In the genomic region with DNA sequence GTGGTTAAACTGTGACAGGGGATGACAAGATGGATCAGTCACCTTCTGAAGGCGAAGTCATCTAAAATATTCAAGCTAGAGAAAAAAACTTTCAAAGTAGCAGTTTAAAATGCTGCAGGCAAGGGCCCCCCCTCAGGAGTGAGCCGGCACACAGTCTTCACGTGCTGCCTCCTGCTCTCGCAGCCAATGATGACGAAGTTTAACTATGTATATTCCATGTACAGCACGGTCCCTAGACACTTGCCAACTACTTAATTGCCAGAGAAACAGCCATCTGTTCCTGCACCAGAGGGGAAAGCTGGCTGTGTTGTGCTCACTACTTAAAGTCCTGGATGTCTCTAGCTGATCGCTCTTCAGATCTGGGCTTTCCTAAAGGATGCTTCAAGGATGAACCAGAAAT, we compare ENCODE assay signal across 13 mouse cellular contexts. TPM values are rescaled to one million over a fixed set of nuclear protein-coding genes. Genes with fewer than 3 reads are reported as not detected.
DNase-seq lines count a peak whose midpoint lies in the region; ATAC-seq and TF ChIP-seq lines count a peak whose summit lies in the region.
"Had no signal": no experiment of that assay in that cellular context is flagged by ENCODE, and none has a peak within 500 bp of the region (broad histone marks: within the 10 kb centered on the region; RNA-seq: fewer than 3 reads in every experiment).

No protein-coding gene starts in this region.

- no peaks in the 10 kb centered on the region for H3K36me3 ChIP-seq in embryonic facial prominence, embryonic 14.5 days (ENCODE audit: control insufficient read depth, insufficient read depth, low read length)
- no peaks in the 10 kb centered on the region for H3K36me3 ChIP-seq in embryonic facial prominence, embryonic 10.5 days (replicated peaks)
- H3K36me3 ChIP-seq in limb, embryonic 14.5 days (ENCODE audit: control insufficient read depth, insufficient read depth, low read length): no peaks in the 10 kb centered on the region
- H3K36me3 ChIP-seq in limb, embryonic 10.5 days: no peaks in the 10 kb centered on the region
- H3K36me3 ChIP-seq in forebrain, embryonic 16.5 days (ENCODE audit: control insufficient read depth, insufficient read depth): no peaks in the 10 kb centered on the region
- no peaks in the 10 kb centered on the region for H3K36me3 ChIP-seq in kidney, embryonic 14.5 days (ENCODE audit: control insufficient read depth, insufficient read depth, low read length)
- H3K36me3 ChIP-seq: intestine, embryonic 15.5 days had no signal

- H3K27ac ChIP-seq in embryonic facial prominence, embryonic 14.5 days (replicated peaks; ENCODE audit: low read depth, low read length): no peak overlapping the region
- no peak overlapping the region for H3K27ac ChIP-seq in embryonic facial prominence, embryonic 10.5 days (replicated peaks)
- no peak overlapping the region for H3K27ac ChIP-seq in limb, embryonic 14.5 days (replicated peaks; ENCODE audit: low read depth, low read length)
- no peak overlapping the region for H3K27ac ChIP-seq in limb, embryonic 10.5 days
- H3K27ac ChIP-seq in forebrain, embryonic 16.5 days (ENCODE audit: low read length): peak overlapping the region; percentile 80
- H3K27ac ChIP-seq in kidney, embryonic 14.5 days (ENCODE audit: low read depth, low read length): no peak overlapping the region
- H3K27ac ChIP-seq: intestine, embryonic 15.5 days had no signal

- H3K9ac ChIP-seq in embryonic facial prominence, embryonic 14.5 days (ENCODE audit: low read depth, low read length): no peak overlapping the region
- no peak overlapping the region for H3K9ac ChIP-seq in limb, embryonic 14.5 days (ENCODE audit: low read depth, low read length, severe bottlenecking)
- H3K9ac ChIP-seq in forebrain, embryonic 16.5 days (replicated peaks; ENCODE audit: low read depth, low read length): no peak overlapping the region
- H3K9ac ChIP-seq in kidney, embryonic 14.5 days (ENCODE audit: low read depth, low read length): no peak overlapping the region
- H3K9ac ChIP-seq: intestine, embryonic 15.5 days had no signal

- H3K27me3 ChIP-seq in embryonic facial prominence, embryonic 14.5 days (replicated peaks; ENCODE audit: control insufficient read depth, insufficient read depth, low read length): no peaks in the 10 kb centered on the region
- 0 out of 2 replicates have a peak, but pooled peaks cover 3% of the 10 kb centered on the region for H3K27me3 ChIP-seq in embryonic facial prominence, embryonic 10.5 days (replicated peaks; ENCODE audit: low read depth, poor library complexity, severe bottlenecking)
- H3K27me3 ChIP-seq in limb, embryonic 14.5 days (ENCODE audit: control insufficient read depth, insufficient read depth, low read length): no peaks in the 10 kb centered on the region
- no peaks in the 10 kb centered on the region for H3K27me3 ChIP-seq in limb, embryonic 10.5 days (ENCODE audit: low read depth, poor library complexity, severe bottlenecking)
- H3K27me3 ChIP-seq in forebrain, embryonic 16.5 days (replicated peaks; ENCODE audit: control insufficient read depth, insufficient read depth, low read length): no peaks in the 10 kb centered on the region
- H3K27me3 ChIP-seq in kidney, embryonic 14.5 days (ENCODE audit: control insufficient read depth, insufficient read depth, low read length): no peaks in the 10 kb centered on the region
- H3K27me3 ChIP-seq: intestine, embryonic 15.5 days had no signal

- peak; percentile 53 for DNase-seq in embryonic facial prominence, embryonic 14.5 days (ENCODE audit: low spot score)
- DNase-seq in embryonic facial prominence, embryonic 10.5 days (ENCODE audit: low spot score): no peak
- DNase-seq in limb, embryonic 14.5 days (ENCODE audit: low spot score): peak; percentile 40
- no peak for DNase-seq in limb, embryonic 10.5 days (ENCODE audit: low spot score)
- peak; percentile 30 for DNase-seq in retina, postnatal 1 day
- DNase-seq in right cerebral cortex, postnatal 25 days: no peak
- DNase-seq: kidney, postnatal 4 days; liver; thymus, postnatal 4 days had no signal

- H3K9me3 ChIP-seq in embryonic facial prominence, embryonic 14.5 days (ENCODE audit: control insufficient read depth, low read length): peaks cover 15% of the 10 kb centered on the region
- peaks cover 15% of the 10 kb centered on the region; the same call in 1 of the 2 replicates for H3K9me3 ChIP-seq in embryonic facial prominence, embryonic 10.5 days
- peaks cover 15% of the 10 kb centered on the region; the same call in 1 of the 2 replicates for H3K9me3 ChIP-seq in limb, embryonic 14.5 days (ENCODE audit: control insufficient read depth, low read length)
- H3K9me3 ChIP-seq in limb, embryonic 10.5 days (replicated peaks): no peaks in the 10 kb centered on the region; the same call in 1 of the 2 replicates
- peaks cover 7% of the 10 kb centered on the region for H3K9me3 ChIP-seq in forebrain, embryonic 16.5 days (ENCODE audit: control insufficient read depth, low read length)
- peaks cover 10% of the 10 kb centered on the region; the same call in 1 of the 2 replicates for H3K9me3 ChIP-seq in kidney, embryonic 14.5 days (ENCODE audit: control insufficient read depth, low read length)
- H3K9me3 ChIP-seq: intestine, embryonic 15.5 days had no signal

- WGBS in embryonic facial prominence, embryonic 14.5 days: 46% methylated on average over 7 of the region's 7 CpGs
- WGBS in embryonic facial prominence, embryonic 10.5 days: 75% methylated on average over 7 of the region's 7 CpGs
- 26% methylated on average over 7 of the region's 7 CpGs for WGBS in limb, embryonic 14.5 days
- 77% methylated on average over 7 of the region's 7 CpGs for WGBS in limb, embryonic 10.5 days
- 33% methylated on average over 7 of the region's 7 CpGs for WGBS in forebrain, embryonic 16.5 days
- 68% methylated on average over 7 of the region's 7 CpGs for WGBS in kidney, embryonic 14.5 days

- TF ChIP-seq POLR2A in limb, embryonic 14.5 days (IDR thresholded peaks at IDR 0.05; ENCODE audit: borderline replicate concordance, extremely low read depth, insufficient read depth, insufficient read length): no peak

- ATAC-seq in embryonic facial prominence, embryonic 14.5 days (ENCODE audit: low read depth): 0 out of 2 replicates have a peak, but pooled peaks have one; percentile 42
- no peak for ATAC-seq in limb, embryonic 14.5 days (ENCODE audit: low FRiP score, low read depth)
- peak; percentile 90 for ATAC-seq in forebrain, embryonic 16.5 days
- ATAC-seq in kidney, embryonic 14.5 days (ENCODE audit: low FRiP score, low TSS enrichment): no peak
- ATAC-seq: activated CD4-positive, CD25-positive, alpha-beta regulatory T cell, adult 4 months; intestine, embryonic 15.5 days had no signal

- no peaks in the 10 kb centered on the region for H3K4me1 ChIP-seq in embryonic facial prominence, embryonic 14.5 days (ENCODE audit: control insufficient read depth, insufficient read depth, low read length)
- H3K4me1 ChIP-seq in embryonic facial prominence, embryonic 10.5 days: peaks cover 11% of the 10 kb centered on the region
- no peaks in the 10 kb centered on the region for H3K4me1 ChIP-seq in limb, embryonic 14.5 days (ENCODE audit: control insufficient read depth, insufficient read depth, low read length)
- H3K4me1 ChIP-seq in limb, embryonic 10.5 days: peaks cover 11% of the 10 kb centered on the region
- H3K4me1 ChIP-seq in forebrain, embryonic 16.5 days (replicated peaks; ENCODE audit: control insufficient read depth, insufficient read depth, low read length): peaks cover 33% of the 10 kb centered on the region
- no peaks in the 10 kb centered on the region for H3K4me1 ChIP-seq in kidney, embryonic 14.5 days (ENCODE audit: control insufficient read depth, insufficient read depth, low read length)
- H3K4me1 ChIP-seq: intestine, embryonic 15.5 days had no signal

- H3K4me3 ChIP-seq in embryonic facial prominence, embryonic 14.5 days (ENCODE audit: low read depth, low read length): no peak overlapping the region
- H3K4me3 ChIP-seq in embryonic facial prominence, embryonic 10.5 days: no peak overlapping the region
- no peak overlapping the region for H3K4me3 ChIP-seq in limb, embryonic 14.5 days (replicated peaks; ENCODE audit: low read length)
- H3K4me3 ChIP-seq in limb, embryonic 10.5 days: no peak overlapping the region
- no peak overlapping the region for H3K4me3 ChIP-seq in forebrain, embryonic 16.5 days (replicated peaks; ENCODE audit: low read length)
- no peak overlapping the region for H3K4me3 ChIP-seq in kidney, embryonic 14.5 days (ENCODE audit: low read length)
- H3K4me3 ChIP-seq: intestine, embryonic 15.5 days had no signal

- no peak overlapping the region for H3K4me2 ChIP-seq in embryonic facial prominence, embryonic 14.5 days (ENCODE audit: low read depth, low read length)
- no peak overlapping the region for H3K4me2 ChIP-seq in limb, embryonic 14.5 days (replicated peaks; ENCODE audit: low read depth, low read length, severe bottlenecking)
- H3K4me2 ChIP-seq in forebrain, embryonic 16.5 days (ENCODE audit: low read length): no peak overlapping the region
- no peak overlapping the region for H3K4me2 ChIP-seq in kidney, embryonic 14.5 days (replicated peaks; ENCODE audit: low read depth, low read length)
- H3K4me2 ChIP-seq: intestine, embryonic 15.5 days had no signal

RNA-seq across cellular contexts. Expression of gene Pimreg, which starts 26.2 kb away (rescaled TPM):
- 77.9 and 92.6 TPM in 2 replicates for polyA plus RNA-seq in embryonic facial prominence, embryonic 14.5 days (2014; fragmentation: Nextera tagmentation; extraction: Ambion mirVana)
- polyA plus RNA-seq in embryonic facial prominence, embryonic 10.5 days (2016; fragmentation: Nextera tagmentation; extraction: Ambion mirVana): 219 and 242 TPM in 2 replicates
- polyA plus RNA-seq in limb, embryonic 14.5 days (2012; rRNA removed): 59.1 and 68.2 TPM in 2 replicates
- 87.9 and 88.8 TPM in 2 replicates for polyA plus RNA-seq in limb, embryonic 14.5 days (2014; fragmentation: Nextera tagmentation; extraction: Ambion mirVana)
- polyA plus RNA-seq in limb, embryonic 10.5 days (2016; fragmentation: Nextera tagmentation; extraction: Ambion mirVana): 192 and 213 TPM in 2 replicates
- polyA plus RNA-seq in forebrain, embryonic 16.5 days (2015; fragmentation: Nextera tagmentation; extraction: Ambion mirVana): 64.1 and 80.3 TPM in 2 replicates
- 140 and 144 TPM in 2 replicates for polyA plus RNA-seq in kidney, embryonic 14.5 days (2014; fragmentation: Nextera tagmentation; extraction: Ambion mirVana)

RNA-seq across cellular contexts. Expression of gene Aipl1, which starts 30.7 kb away (rescaled TPM):
- polyA plus RNA-seq in embryonic facial prominence, embryonic 14.5 days (2014; fragmentation: Nextera tagmentation; extraction: Ambion mirVana): 0.11 and 0.42 TPM in 2 replicates
- polyA plus RNA-seq in embryonic facial prominence, embryonic 10.5 days (2016; fragmentation: Nextera tagmentation; extraction: Ambion mirVana): 0.36 and 0.52 TPM in 2 replicates
- polyA plus RNA-seq in limb, embryonic 14.5 days (2012; rRNA removed): 0.28 TPM in 2 replicates
- polyA plus RNA-seq in limb, embryonic 14.5 days (2014; fragmentation: Nextera tagmentation; extraction: Ambion mirVana): 0.25 TPM in 1 of 2 replicates, not detected in the other
- 0.33 and 0.39 TPM in 2 replicates for polyA plus RNA-seq in limb, embryonic 10.5 days (2016; fragmentation: Nextera tagmentation; extraction: Ambion mirVana)
- 0.11 and 0.27 TPM in 2 replicates for polyA plus RNA-seq in forebrain, embryonic 16.5 days (2015; fragmentation: Nextera tagmentation; extraction: Ambion mirVana)
- 0.09 and 0.24 TPM in 2 replicates for polyA plus RNA-seq in kidney, embryonic 14.5 days (2014; fragmentation: Nextera tagmentation; extraction: Ambion mirVana)

Comparison
In these comparisons a context has a peak if more than half of its experiments do, and no peak if none do; other contexts are left out.
1. DNase-seq: peak in embryonic facial prominence, embryonic 14.5 days (single experiment), limb, embryonic 14.5 days (single experiment) and retina, postnatal 1 day (single experiment); none in embryonic facial prominence, embryonic 10.5 days (single experiment), limb, embryonic 10.5 days (single experiment) and right cerebral cortex, postnatal 25 days (single experiment).
2. ATAC-seq: peak in embryonic facial prominence, embryonic 14.5 days (single experiment) and forebrain, embryonic 16.5 days (single experiment); none in limb, embryonic 14.5 days (single experiment) and kidney, embryonic 14.5 days (single experiment).